14 mouse cellular contexts compared by ENCODE assay signal in the genomic region with DNA sequence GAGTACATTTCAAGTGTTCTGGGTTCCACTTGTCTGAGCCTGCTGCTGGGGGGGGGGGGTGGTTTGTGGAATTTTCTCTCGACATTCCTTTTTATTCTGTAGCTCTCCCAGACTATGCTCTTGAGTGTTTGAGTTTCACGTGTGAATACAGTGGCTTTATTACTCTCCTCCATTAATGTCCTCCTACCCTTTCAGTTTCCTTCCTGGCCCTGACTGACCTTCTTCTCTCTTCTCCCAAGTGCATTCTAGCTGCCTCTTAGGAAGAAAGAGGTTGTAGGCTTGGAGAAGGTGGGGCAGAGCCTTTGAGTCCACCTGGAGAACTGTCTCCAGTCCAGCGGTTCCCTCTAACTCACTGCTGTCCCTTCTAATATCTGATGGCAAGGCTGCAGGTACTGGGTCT.
"Had no signal": no experiment of that assay in that cellular context is flagged by ENCODE, and none has a peak within 500 bp of the region (broad histone marks: within the 10 kb centered on the region; RNA-seq: fewer than 3 reads in every experiment).

No protein-coding gene starts in this region.

- H3K4me2 ChIP-seq: limb, embryonic 13.5 days; liver, embryonic 12.5 days; liver, embryonic 15.5 days; midbrain, embryonic 11.5 days had no signal

- H3K4me3 ChIP-seq: limb, embryonic 10.5 days; limb, embryonic 13.5 days; liver, embryonic 12.5 days; liver, embryonic 15.5 days had no signal

- H3K9me3 ChIP-seq: limb, embryonic 10.5 days; limb, embryonic 13.5 days; liver, embryonic 12.5 days; liver, embryonic 15.5 days had no signal

- ATAC-seq: inflammation-experienced regulatory T-cells, adult 6 months; intestine, postnatal 0 days; liver, embryonic 12.5 days had no signal

- H3K36me3 ChIP-seq: limb, embryonic 10.5 days; limb, embryonic 13.5 days; liver, embryonic 12.5 days; liver, embryonic 15.5 days had no signal

- H3K9ac ChIP-seq: limb, embryonic 13.5 days; liver, embryonic 12.5 days; liver, embryonic 15.5 days had no signal

- H3K27me3 ChIP-seq: limb, embryonic 13.5 days had no signal

- H3K27ac ChIP-seq: kidney, postnatal 0 days; limb, embryonic 10.5 days; limb, embryonic 13.5 days; liver, embryonic 12.5 days; liver, embryonic 15.5 days had no signal

- DNase-seq: kidney, adult 2 months; kidney, postnatal 25 days; liver; midbrain, embryonic 14.5 days; thymus, adult 18-20 months; thymus, postnatal 36 days had no signal
